Mouse (Mus musculus): ENCODE measurements around the gene Rsf1.
A peak's percentile ranks its signal among the peaks of the same experiment; 100 is the strongest.

Gene Rsf1

GRCm38 (mm10) chr7:97723646-97724538 is 144.2 kb downstream of the Rsf1 start:
- no peak for DNase-seq (ENCODE audit: low read depth, low spot score)

GRCm38 (mm10) chr7:97725401-97725800 is 145.7 kb downstream of the Rsf1 start:
- DNase-seq (ENCODE audit: low read depth, low spot score) = no peak

- no peak for DNase-seq (ENCODE audit: low read depth, low spot score)
These were observed 146.4 kb downstream of the Rsf1 start for GRCm38 (mm10) chr7:97726080-97726479.

GRCm38 (mm10) chr7:97726778-97727177 is 147.1 kb downstream of the Rsf1 start:
- DNase-seq (ENCODE audit: low read depth, low spot score) = no peak

- no peak for DNase-seq (ENCODE audit: low read depth, low spot score)
These were observed 149.3 kb downstream of the Rsf1 start for GRCm38 (mm10) chr7:97728666-97729614.

- DNase-seq (ENCODE audit: low read depth, low spot score) = no peak
These were observed 150.7 kb downstream of the Rsf1 start for GRCm38 (mm10) chr7:97730427-97730826.

- DNase-seq (ENCODE audit: low read depth, low spot score) = no peak
These were observed 153.9 kb downstream of the Rsf1 start for GRCm38 (mm10) chr7:97733606-97734005.

- DNase-seq (ENCODE audit: low read depth, low spot score) = no peak
These were observed 155.3 kb downstream of the Rsf1 start for GRCm38 (mm10) chr7:97735021-97735420.

- DNase-seq (ENCODE audit: low read depth, low spot score) = no peak
These were observed 156.3 kb downstream of the Rsf1 start for GRCm38 (mm10) chr7:97735886-97736420.

- no peak for DNase-seq (ENCODE audit: low read depth, low spot score)
These were observed 157.6 kb downstream of the Rsf1 start for GRCm38 (mm10) chr7:97737256-97737637.

- peak; percentile 69 for DNase-seq (ENCODE audit: low read depth, low spot score)
These were observed 158.2 kb downstream of the Rsf1 start, which contains the start of gene Aqp11 for GRCm38 (mm10) chr7:97737638-97738456. Gene Aqp11, minus strand, starts transcription at chr7:97738289.

GRCm38 (mm10) chr7:97740948-97741347 is 161.3 kb downstream of the Rsf1 start:
- DNase-seq (ENCODE audit: low read depth, low spot score) = no peak

- DNase-seq (ENCODE audit: low read depth, low spot score) = no peak
These were observed 162.1 kb downstream of the Rsf1 start for GRCm38 (mm10) chr7:97741756-97742291.

Measured in CD4-positive, CD25-positive, alpha-beta regulatory T cell, adult 2 months (primary cell).